Mouse (Mus musculus): ENCODE measurements around the gene Tmtc2.

Gene Tmtc2

DNA sequence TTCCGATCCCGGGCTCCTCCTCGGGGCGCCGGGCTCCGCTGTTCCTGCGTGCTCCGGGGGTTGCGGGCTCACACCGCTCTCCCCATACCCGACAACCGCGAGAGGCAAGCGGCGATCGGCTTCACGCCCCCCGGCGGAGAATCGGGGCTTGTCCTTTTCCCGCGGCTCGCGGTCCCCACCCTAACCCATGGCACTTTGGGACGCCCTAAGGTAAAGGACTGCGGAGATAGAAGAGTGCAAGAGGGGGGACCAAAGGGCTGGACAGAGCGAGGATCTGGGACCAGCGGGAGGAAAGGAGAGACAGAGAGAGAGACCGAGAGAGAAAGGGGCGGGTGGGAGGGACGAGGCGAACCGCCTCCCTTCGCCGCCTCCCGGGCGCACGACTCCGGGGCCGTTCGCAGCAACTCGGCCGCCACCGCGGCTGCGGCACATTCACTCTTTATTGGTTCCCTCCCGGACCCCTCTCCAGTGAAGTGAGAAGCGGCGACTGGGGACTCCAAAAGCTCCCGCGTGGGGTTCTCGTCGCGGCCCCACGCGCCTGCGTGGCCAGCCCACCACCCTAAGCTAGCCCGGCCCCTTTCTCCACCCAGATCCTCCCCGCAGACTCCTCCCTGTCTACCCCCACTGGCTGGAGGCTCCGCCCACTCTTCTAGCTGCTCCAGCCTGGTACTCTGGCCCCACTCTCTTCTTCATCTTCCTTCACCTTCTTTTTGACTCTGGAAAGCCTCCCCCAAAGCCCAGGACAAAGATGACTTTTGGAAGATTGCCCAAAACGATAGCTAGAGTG lies at the start of gene Tmtc2:
Tmtc2 (minus strand) TSS at position 544 of the 787 bp plus-strand sequence.
- peak; percentile 90 for DNase-seq (ENCODE audit: low spot score)

DNA sequence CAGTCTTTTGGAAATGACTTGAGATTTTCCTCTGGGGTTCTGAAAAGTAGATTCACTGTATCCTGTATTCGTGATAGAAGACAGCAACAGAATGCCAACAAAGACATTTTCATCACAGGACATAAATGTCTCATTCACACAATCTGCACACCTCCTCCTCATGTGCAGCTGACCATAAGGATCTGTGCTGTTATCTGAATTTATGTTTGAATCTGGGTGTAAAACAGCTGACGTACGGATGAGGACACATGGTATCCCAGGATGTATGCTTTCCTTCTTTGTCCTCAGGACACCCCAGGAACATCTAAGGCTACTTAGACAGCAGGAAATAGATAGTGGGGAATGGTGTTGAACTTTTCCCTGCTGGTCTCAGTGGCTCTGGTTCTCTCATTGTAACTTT lies 37.9 kb upstream of the Tmtc2 start:
- no peak for DNase-seq (ENCODE audit: low spot score)

DNA sequence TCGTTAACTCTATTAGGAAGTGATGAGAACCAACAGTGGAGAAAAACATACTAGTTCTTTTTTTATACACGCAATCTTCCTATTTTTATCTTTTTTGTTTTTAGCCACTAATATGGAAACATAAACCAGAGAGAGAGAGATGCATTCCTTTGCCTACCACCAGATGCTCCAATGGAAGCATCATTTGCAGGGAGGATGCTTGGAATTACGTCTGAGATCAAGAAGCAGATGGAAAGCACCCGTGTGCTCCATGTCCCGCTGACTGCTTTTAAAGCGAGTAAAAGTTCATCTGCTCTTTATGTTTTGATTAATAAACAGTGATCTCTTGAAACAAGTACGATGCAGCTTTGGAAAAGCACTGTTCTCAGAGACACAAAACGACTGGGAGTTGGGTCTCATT lies 24.6 kb upstream of the Tmtc2 start:
- no peak for DNase-seq (ENCODE audit: low spot score)

DNA sequence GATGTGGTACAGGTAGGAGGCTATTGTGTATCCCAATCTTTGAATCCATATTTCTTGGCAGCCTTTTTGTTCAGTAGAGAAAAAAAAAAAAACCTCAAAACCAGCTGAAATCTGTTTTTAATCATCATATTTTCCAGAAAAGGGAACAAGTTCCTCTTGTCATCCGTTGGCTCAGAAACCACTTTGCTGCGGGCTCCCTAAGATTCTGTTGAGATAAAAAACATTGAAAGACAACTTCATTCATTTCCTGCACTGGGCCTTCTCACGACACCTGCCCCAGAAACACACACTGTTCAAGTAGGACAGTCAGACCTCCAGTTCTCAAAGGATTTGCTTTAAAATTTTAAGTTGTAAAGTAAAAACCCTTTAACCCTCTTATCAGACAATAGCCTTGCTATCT lies 23.0 kb upstream of the Tmtc2 start:
- DNase-seq (ENCODE audit: low spot score) = no peak

DNA sequence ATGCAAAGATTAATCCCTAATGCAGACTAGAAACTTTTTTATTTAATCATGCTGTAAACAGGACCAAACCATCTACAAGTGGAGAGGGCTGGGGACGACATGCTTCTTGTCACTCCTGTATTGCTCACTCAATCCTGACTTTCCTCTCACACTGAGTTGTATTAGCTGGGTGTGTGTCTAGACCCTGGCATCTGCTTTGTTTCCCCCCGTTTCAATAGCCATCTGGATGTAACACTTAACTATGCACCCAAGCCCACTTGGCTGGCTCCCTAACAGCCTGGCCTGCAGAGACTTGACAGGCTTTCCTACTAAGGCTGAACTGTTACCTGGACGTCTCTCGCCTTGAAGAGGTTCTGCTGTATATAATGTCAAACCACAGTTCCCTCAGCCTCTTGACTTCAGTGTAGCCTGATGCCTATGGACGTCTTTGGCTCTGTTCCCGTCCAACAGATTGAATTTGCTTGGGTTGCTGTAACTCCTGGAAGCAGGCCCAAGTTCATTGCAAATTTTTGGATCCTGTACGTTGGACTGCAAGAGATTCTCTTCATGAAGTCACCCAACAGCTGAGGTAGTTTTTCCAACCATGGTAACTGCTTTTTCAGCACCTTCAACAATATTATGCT lies 21.3 kb upstream of the Tmtc2 start:
- no peak for DNase-seq (ENCODE audit: low spot score)

DNA sequence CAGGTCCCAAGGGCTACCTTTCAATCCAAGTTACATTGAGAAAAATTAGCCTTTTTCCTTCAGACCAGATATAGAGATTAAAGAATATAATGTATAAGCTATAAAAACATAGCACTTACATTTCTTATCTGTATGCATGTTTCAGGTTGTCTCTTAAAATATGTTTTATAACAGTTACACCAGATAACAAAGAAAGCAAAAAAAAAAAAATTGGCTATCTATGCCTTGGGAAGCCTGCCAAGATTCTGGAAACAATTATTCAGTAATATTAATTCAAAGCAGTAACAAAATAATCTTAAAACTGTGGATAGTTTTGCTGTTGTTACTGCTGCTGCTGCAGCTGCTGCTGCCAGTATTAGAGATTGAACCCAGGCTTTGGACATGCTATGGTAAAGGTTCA lies 13.9 kb upstream of the Tmtc2 start:
- DNase-seq (ENCODE audit: low spot score) = no peak

DNA sequence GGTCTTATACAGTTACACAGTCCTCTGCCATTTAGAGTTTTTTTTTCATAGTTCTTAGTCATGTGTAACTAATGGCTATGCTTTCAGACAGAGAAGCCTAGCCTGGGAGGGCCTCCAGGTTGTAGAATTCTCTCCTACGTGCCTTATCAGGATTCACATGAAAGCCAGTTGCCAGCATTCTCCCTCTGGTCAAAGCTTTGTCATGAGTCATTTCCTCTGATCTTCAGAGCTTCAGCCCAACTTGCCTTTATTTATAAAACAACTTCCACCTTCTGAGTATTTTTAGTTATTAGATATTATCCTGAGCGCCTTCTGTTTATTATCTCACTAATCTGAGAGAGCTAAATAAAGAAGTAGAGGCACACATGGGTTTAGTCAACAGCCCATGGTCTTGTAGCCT lies 5.1 kb upstream of the Tmtc2 start:
- peak; percentile 16 for DNase-seq (ENCODE audit: low spot score)

DNA sequence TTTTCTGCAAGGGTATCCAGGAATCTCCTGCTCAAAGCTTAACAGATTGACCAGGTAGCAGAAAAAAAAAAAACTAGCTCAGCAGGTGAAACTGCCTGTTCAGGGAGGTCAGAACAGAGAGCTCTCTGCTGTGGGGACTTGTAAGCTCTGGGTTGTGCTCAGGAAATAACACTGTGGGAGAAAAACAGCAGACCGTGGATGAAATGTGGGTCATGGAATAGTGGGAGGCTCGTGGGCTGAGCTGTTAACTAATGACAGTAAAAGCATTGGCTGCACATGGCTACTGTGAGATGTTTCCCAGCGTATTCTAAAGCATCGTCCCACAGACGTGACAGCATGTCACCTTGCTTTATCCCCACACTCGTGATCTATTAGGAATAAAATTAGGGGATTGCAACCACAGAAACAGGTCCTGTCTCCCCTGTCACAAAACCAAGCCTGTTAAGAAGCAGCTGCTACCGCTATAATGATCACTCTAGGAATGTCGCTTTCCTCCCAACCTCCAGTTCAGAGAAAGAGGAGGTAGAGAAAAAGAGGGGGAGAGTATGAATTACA lies 4.1 kb upstream of the Tmtc2 start:
- peak; percentile 53 for DNase-seq (ENCODE audit: low spot score)

DNA sequence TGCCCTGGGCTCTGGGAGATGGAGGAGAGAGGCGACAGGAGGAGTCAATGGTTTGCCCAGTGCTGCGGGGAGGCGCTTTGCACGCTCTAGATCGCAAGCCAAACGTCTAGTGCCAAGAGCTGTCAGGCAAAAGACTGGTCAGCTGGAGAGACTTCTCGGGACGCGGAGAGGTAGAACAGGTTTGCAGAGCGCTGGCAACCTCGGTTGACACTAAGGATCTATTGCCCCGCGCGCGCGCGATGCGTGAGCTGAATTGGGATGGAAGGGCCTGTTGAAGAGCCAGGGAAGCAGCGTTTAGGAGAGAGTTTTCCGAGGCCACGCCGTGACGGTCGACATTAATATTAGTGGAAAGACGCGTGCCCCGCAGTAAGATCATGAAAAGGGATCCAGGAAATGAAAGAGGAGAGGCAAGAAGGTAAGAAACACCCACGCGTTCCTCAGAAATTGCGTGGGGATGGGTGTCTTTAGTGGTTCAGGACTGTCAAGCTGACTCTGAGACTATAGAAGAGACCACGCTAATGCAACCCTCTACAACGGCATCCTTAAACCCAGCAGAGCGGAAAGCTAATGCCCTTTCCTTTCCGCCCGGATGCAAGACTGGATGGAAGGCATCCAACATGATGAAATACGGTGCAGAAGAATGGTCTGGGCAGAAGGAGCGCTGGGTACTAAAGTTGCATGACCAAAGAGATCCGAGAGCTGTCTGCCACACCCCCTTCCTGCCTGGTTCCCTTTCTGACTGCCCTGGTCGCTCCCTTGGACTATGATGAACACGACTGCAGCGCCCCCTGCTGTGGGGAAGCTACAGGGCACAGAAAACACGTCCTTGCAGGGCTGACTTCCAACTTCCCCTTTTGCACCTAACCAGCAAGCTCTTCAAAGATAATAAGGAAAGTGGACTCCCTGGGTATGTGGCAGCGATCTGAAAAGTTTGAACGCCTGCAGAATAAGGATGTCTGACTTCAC lies 727 bp upstream of the Tmtc2 start:
- peak; percentile 96 for DNase-seq (ENCODE audit: low spot score)

DNA sequence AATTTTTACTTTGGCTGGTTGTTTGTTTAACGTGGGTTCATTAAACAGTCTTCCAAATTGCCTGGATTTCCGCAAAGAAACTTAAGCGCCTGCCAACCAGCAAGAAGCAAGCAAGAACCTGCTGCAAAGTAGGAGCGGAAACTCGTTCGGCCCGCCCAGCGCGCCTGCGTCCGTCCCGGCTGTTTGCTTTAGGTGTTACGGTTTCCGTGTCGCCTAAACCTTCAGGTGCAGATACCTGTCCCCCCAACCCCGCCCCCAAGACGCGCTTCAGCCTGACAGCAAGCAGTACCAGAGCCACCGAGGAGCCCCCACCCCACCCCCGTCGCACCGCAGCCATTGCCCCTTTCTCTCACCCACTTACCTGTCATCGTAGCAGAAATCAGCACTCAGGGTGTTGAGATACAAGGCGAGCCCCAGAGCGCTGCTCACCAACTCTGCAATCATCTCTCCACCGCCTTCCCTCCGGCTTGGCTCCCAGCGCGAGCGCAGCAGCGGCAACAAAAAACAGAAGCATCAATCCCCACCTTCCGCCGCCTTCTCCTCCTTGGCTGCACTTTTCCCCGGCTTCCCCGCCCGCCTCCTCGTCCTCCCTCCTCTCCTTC lies 844 bp downstream of the Tmtc2 start:
- DNase-seq (ENCODE audit: low spot score) = no peak

DNA sequence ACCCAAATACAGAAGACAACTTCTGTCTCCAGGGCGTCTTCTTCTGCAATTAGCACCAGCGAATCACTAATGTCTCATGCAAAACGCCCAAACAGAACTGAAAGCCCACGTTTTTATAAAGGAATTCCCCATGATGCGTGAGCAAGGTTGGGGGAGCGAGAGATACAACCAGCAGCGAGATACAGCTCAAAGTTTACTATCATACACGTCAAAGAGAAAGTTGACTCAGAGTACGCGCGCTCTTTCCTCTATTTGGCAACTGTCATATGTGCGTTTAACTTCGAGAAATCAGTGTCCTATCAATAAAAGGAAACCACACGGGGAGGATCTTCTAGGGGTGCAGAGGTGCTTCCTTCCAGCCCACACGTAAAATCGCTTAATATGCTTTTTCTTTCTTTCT lies 1.4 kb downstream of the Tmtc2 start:
- no peak for DNase-seq (ENCODE audit: low spot score)

DNA sequence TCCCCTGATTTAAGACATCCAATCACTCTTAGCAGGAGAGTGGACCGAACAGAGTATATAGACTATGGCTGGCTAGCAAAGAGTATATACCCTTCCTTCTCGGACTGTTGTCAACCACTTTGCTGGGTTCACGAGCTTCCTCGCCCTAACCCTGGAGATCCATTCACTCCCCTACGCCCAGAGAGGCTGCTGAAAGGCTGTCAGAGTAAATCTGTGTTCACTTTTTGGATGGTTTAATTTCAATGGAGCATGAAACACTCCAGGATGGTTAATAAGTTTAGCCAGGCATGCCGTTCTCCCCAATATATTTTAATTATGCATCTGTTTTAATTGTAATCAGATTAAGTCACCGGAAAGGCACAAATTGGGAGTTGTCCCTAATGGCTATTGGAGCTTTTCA lies 1.9 kb downstream of the Tmtc2 start:
- DNase-seq (ENCODE audit: low spot score) = peak; percentile 81

DNA sequence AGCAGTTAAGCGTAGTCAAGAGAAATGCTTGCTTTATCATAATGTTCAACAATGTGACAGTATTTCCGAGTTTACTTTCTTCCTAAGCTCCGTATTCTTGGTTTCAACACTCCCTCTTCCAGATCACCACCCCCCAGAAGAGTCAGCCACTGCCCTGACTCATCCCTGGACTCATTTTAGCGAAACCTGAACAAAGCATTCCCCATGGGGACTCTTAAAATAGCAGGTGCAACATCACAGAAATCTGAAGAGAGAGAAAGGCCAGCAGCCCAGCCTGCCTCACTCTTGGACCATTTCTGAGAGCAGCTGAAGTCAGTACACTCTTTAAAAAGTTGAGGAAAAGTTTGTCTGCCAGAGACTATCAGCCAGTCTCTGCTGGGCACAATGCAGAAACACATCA lies 2.4 kb downstream of the Tmtc2 start:
- no peak for DNase-seq (ENCODE audit: low spot score)

DNA sequence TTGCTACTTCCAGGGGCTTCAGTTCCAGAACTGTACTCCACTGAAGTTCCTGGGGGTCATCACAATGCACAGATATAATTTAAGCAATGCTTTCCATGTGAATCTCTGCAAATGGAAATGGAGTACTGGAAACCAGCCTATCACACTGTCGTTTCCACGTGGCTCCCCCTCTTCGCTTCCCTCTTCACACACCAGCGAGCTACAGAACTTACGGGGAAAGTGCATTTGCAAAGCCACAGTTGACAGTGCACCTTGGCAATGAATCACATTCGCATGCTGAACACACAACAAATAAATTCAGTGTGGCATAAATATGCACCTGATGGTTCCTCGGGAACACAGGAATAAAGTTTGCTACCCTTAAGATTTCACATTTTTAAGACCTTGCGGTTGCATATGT lies 3.2 kb downstream of the Tmtc2 start:
- DNase-seq (ENCODE audit: low spot score) = no peak

DNA sequence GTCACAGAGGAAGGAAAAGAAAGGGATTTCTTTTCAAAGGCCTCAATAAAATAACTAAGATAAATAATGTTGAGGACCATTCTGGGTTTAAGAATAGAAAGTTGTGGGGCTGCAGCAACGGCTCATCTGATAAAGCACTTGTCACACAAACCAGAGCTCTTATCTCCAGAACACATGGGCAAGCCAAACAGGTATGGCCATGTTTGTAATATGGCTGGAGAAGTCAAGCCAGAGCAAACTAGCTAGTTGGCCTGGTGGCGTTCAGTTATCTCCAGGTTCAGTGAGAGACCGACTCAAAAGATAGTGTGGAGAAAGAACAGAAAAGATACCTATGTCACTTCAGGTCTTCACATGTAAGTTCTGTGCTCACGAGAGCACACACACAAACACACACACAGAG lies 4.7 kb downstream of the Tmtc2 start:
- DNase-seq (ENCODE audit: low spot score) = no peak

DNA sequence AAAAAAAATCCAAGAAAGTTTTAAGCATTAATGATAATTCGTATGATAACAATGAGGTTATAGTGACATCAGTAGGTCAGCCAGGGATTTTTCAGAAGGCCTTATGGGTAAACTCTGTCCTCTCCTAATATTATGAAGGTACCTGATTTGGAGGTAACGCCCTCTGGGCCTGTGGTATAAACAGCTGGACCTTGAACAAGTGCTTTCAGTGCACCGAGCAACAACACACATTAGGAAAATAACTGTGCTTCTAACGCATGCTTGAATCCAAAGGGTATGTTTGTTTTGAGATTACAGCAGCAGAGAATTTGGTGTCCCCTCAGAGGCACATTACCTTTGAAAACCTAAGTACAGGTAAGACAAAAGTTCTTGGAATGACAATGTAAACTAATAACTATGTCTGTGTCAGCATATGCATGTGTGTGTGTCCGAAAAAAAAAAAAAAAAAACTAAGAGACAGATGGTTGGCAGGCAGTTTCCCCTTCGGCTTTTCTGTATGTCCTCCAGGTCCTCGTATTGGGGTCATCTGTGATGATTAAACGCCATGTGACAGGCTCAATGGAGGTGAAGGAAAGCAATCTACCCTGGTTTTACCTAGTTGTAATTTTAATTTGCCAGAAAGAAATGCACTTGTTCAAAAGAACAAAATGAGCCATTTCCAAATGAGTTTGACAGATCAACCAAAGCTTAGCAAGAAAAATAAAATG lies 6.3 kb downstream of the Tmtc2 start:
- peak; percentile 74 for DNase-seq (ENCODE audit: low spot score)

DNA sequence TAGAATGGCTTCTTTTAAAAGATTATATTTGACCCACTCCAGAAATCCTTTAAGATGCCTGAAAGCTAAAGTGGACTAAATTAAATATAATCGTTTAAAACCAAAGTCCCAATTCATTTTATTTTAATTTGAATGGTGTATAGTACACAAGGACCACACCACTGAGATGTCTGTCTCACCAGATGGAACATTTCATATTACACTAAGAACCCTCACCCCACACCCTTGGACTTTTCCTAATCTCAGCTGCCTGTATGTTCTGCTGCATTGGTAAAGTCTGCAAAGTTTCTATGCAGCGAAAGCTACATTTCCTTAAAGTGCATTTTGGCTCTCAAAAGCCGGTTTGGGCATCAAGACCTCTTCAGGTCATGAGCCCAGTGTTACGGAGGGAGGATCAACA lies 12.7 kb downstream of the Tmtc2 start:
- no peak for DNase-seq (ENCODE audit: low spot score)

DNA sequence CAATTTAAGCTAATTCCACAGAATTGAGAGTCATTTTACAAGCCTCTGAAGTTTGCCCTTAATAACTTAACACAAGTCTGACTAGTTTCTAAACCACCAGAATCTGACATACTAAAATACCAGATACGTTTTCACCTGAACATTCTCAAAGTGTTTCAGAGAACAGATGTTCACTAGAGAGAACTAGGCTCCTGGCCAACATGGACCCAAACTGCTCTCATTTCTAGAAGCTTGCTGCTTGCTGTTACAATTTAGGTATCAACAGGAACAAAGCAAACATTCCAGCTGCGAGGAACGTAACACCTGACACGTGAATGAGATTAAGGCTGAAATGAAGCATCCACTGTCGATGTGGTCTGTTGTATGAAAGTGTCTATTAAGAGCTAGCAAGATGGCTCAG lies 16.7 kb downstream of the Tmtc2 start:
- no peak for DNase-seq (ENCODE audit: low spot score)

DNA sequence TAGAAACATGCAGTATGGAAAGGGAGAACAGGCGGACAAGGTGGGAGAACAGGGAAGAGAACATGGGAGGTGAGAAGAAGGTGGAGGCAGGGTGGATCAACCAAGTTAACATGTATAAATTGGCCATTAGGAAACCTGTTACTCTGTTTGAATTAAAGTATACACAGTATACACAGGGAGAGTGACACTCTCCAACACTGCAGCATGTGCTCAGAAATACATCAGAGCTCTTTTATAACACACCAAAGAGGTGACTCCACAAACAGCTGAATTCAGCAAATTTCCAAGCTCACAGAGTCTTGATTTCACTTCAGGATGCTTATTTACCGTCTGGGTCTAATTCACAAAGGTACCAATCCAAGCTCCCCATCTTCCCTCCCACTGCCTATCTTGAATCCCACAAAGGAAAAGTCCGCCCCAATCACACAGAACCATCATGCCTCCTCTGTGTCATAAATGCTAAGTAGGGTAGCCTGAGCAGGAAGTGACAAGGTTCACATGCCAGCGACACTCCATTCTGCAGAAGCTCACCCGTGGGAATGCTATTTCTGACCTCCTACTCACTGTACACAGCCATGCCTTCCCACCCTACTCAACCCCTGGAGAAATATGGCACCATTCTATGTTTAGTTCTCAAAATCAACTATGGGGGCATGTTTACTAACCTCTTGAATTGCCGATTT lies 17.2 kb downstream of the Tmtc2 start:
- DNase-seq (ENCODE audit: low spot score) = no peak

DNA sequence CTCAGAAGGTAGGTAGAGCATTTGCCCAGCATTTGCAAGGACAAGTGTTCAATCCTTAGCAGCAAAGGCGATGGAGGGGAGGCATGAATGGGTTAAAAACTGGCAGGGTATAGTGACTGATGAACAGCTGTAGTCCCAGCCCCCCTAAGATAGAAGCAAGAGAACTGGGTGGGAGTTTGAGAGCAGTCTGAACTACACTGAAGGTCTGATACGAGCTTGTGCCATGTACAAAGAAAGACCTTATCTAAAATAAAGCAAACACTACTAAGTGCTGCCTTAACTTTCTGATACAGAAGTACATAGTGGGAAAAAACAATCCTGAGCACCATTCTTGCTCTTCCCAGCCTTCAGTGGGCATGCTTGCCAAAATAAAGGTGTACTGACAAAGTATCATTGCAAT lies 20.1 kb downstream of the Tmtc2 start:
- no peak for DNase-seq (ENCODE audit: low spot score)

DNA sequence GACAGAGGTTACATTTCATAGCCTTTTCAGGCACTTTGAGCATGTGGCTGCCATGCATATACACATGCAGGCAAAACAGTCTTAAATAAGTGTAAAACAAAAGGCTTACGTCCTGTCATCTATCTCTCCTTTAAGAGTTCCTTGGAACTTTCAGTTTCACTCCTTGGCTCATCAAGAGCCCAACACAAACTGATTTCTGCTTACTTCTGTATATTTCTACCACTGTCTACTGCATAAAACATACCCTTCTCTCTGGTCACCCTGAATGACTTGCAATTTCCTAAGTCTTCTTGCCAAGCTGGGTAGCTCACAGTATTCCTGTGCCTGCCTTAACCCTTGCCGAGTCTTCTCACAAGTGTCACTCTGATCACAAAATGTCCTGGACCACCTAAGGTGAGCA lies 26.2 kb downstream of the Tmtc2 start:
- no peak for DNase-seq (ENCODE audit: low spot score)
